Mouse (Mus musculus): ENCODE measurements around the gene Pax5.

Pax5 gene

GRCm38 (mm10) chr4:44705967-44706366 is 4.3 kb downstream of the Pax5 start:
- ATAC-seq (ENCODE audit: low TSS enrichment), result no peak

- ATAC-seq (ENCODE audit: low TSS enrichment), result no peak
These were observed 5.1 kb downstream of the Pax5 start for GRCm38 (mm10) chr4:44705151-44705550.

DNA sequence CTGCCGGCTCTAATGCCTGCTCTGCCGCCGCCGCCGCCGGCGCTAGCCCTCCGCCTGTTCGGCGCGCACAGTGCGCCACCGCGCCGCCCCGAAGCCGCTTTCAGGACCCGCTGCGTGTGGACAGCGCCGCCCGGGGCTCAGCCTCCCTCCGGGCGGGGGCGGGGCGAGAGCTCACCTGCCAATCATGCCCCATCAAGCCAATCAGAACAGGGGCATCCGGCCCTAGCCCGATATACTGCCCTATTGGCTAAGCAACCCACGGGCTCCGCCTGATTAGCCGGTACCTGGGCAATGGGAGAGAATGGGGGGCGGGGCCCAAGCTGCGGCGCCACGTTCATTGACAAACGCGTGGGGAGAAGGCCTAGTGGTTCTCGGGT is 5.9 kb downstream of the Pax5 start:
- peak; percentile 50; the same call in 1 of the 2 replicates for ATAC-seq (ENCODE audit: low TSS enrichment)

DNA sequence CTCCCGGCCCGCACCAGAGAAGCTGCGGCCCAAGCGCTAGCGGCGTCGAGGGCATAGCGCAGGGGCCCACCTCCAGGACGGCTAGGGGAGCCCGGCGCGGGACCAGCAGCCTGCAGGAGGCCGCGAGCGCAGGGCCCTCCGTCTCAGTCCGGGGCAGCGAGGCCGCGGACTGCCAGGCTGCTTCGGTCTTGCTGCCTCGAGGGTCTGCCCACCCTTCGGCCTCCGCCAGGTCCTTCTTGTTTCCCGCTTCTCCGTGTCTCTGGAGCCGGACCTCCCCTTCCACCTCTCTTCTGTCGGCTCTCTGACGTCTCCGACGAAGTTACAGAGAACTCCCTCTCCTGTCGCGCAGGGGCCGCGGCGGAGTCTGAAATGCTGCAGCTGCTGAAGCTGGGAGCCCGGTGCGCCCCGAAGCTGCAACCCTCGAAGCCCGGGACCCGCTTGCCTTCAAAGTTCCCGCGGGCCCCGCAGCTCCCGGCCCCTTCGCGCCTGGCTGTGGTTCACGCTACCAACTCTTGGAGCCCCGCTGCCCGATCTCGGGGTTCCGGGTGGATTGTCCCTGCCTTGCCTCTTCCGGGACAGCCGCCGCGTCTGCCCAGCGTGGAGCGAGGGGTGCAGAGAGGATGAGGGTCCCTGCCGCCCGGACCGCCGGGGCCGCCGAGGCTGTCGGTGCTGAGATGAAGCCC is 6.5 kb downstream of the Pax5 start:
- no peak for ATAC-seq (ENCODE audit: low TSS enrichment)

GRCm38 (mm10) chr4:44702891-44703685 is 7.2 kb downstream of the Pax5 start:
- ATAC-seq (ENCODE audit: low TSS enrichment), result no peak

DNA sequence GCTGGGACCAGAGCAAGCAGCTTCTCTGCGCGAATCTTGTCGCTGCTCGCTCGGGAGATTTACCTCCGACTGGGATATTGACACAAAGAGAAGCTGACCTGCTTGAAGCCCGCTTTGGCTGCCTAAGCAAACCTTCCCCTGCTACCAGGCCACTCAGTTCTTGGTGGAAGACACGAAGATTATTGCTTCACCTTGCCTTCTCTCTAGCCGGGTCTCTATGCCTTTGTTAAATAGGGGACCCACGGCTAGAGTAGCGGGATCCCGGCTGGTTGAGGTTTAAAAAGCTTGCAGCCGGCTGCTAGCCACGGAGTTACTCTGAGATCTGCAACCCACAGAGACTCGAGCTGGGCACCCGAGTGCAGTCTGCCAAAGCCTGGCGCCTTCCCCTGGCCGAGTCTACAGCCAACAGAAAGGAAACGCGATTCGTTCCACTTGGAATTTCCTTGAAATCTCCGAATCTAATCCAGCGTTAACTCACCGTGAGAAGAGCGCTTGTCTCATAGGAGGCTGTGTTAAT is 8.2 kb downstream of the Pax5 start:
- ATAC-seq (ENCODE audit: low TSS enrichment), result no peak

DNA sequence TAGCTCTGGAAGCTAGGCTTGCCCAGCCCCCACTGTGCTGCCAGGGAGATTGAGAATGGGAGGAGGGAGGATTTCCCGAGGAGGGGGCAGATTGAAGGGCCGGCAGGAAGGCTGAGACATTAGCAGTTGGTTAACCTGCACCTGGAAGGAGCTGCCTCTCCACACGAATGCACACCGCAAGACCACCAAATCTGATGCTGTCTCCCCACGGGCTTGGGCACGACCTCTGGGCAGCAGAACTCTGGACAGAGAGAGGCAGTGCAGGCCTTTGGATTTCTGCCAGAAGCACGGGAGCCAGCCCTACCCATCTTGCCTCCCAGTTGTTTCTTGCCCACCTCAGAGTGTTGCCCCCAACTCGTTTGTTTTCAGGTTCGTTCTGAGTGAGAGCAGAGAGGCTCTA is 8.8 kb downstream of the Pax5 start:
- no peak for ATAC-seq (ENCODE audit: low TSS enrichment)

DNA sequence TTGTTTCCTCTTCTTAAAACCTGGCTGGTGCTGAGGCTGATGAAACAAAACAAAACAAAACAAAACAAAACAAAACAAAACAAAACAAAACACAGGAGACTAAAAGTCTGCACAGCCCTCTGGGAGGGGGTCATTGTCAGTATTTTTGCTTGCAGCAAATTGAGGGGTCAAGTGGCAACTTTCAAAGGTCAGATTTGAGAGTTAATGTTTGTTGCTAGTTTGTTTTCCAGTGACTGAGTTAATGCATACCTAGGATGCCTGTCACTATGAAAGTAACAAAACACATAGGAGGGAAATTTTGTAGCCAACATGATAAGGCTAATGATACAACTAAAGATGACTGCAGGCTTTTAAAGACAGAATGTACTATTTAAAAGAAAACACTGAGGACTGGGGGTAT is 13.6 kb downstream of the Pax5 start:
- no peak for ATAC-seq (ENCODE audit: low TSS enrichment)

- ATAC-seq (ENCODE audit: low TSS enrichment), result no peak
These were observed 15.9 kb downstream of the Pax5 start for GRCm38 (mm10) chr4:44694369-44694768.

DNA sequence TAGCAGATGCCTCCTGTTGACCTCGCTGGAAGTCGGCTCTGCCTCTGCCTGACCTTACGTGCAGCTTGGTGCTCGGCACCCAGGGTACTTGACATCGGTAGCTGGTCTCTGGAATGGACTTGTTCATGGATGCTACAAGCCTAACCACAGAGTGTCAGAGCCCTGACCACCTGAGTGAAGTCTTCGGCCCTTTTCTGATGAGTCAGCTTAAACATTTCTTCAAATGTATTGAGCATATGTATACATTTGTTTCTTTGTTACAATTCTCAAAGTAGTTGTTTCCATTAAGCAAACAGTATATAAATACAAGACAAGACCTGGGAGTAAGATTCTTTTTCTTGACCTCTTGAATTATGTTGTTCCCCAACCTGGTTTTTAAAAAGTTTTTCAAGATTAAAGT is 24.7 kb downstream of the Pax5 start:
- ATAC-seq (ENCODE audit: low TSS enrichment), result no peak

GRCm38 (mm10) chr4:44680242-44680897 is 29.9 kb downstream of the Pax5 start:
- ATAC-seq (ENCODE audit: low TSS enrichment), result no peak

DNA sequence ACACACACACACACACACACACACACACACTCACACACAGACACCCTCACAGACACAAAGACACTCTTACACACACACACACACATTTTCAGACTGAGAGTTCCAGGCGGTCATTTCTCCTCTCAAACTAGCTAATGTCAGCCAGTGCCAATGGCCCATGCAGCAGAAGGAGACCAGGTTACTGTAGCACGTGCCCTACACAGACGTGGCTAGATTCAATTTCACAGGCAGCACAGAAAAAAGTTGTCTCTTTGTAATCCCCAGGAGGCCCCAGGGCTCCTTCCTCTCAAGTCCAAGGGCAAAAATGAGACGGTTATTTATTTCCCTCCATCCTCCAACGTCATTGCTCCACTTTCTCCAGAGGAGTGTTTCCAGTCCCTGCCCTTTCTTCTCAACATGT is 31.6 kb downstream of the Pax5 start:
- ATAC-seq (ENCODE audit: low TSS enrichment), result no peak

DNA sequence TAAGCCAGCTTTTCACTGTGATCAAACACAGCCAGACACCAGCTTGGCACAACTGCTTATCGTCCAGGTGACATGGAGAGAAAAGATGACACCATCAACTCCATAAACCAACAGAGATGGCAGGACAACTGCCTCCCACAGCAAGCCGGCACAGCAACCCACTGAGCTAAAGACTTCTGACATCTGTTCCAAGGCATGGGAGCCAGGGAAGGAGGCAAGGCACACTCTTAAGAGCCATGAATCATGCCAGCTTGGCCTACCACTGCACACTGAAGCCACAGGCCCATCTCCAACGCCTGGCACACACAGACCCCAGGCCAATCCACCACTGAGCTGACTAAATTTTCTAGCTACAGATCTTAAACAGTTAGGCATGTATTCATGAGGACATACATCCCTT is 32.3 kb downstream of the Pax5 start:
- ATAC-seq (ENCODE audit: low TSS enrichment), result no peak

DNA sequence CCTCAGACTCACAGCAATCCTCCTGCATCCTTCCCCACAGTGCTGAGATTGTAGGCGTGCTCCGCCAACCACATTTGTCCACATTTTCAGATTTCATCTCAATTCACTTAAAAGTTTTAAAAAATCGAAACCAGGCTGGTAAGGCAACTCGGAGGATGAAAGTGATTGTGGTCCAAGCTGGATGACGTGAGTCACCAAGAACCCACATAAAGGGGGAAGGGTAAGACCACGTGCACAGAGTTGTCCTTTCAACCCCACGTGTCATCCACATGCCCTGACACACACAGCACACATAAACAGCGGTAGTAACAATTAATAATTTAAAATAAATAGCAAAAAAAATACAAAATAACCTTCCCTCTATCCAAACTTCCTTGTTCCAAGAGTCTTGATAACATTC is 35.3 kb downstream of the Pax5 start:
- ATAC-seq (ENCODE audit: low TSS enrichment), result no peak

DNA sequence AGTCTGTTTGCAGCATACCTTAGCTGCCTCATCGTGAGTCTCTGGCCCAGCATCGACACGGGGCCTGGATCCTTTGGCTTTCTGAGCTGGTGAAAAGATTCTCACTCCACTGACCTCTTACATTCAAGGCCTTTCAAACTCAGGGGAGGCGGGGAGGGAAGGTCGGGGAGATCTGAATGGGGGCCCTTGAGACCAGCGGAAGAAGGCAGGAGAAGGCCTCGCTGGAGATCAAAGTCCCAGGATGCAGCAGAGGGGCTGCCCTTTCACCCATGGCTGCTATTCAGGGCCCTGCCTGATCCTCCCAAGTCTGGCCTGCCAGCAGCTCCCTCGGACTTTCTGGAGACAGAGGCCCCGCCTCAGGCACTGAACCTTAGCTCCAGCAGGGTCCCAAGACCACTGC is 36.6 kb downstream of the Pax5 start:
- ATAC-seq (ENCODE audit: low TSS enrichment), result no peak

- ATAC-seq (ENCODE audit: low TSS enrichment), result no peak
These were observed 37.9 kb downstream of the Pax5 start for GRCm38 (mm10) chr4:44672216-44672937.

- ATAC-seq (ENCODE audit: low TSS enrichment), result no peak
These were observed 38.8 kb downstream of the Pax5 start for GRCm38 (mm10) chr4:44671486-44671885.

GRCm38 (mm10) chr4:44671035-44671434 is 39.3 kb downstream of the Pax5 start:
- no peak for ATAC-seq (ENCODE audit: low TSS enrichment)

DNA sequence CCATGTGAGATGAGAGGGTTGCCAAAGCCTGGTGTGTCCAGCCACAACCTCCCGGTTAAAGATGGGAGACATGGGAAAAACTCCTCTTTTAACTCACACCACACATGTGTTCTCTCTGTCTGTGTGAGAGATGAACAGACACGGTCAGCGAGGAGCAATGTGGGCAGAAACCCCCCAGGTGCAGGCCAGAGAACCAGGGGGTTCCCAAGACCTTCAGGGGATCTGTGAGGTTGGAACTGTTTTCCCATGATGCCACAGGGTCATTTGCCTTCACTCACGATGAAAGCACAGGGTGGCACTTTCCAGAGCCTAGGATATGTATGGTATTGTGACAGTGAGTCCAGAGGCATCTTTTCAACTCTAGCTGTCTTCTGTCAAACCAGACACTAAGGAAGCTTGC is 39.9 kb downstream of the Pax5 start:
- ATAC-seq (ENCODE audit: low TSS enrichment), result no peak

GRCm38 (mm10) chr4:44669485-44670181 is 40.7 kb downstream of the Pax5 start:
- no peak for ATAC-seq (ENCODE audit: low TSS enrichment)

- no peak for ATAC-seq (ENCODE audit: low TSS enrichment)
These were observed 41.7 kb downstream of the Pax5 start for GRCm38 (mm10) chr4:44668574-44668973.

Data from frontal cortex, adult (tissue).